Mouse (Mus musculus) CH12.LX (cell line): ENCODE data around the gene Noxo1. TPM values are rescaled to one million over a fixed set of nuclear protein-coding genes. Genes with fewer than 3 reads are reported as not detected.
"Not testable (repeated sequence)": the region's sequence is repeated elsewhere in the genome, so short reads cannot be mapped to it uniquely, and the experiment has no call there.

Source experiments
- DNase-seq: peaks from one replicate; pipeline ENCODE4 v3.0.0-alpha.2; 2013; ENCODE audit errors: extremely low read depth
- H3K27ac ChIP-seq: 2 replicates; pipeline ENCODE4 v1.5.1; 2012; ENCODE audit warnings: low read depth, mild to moderate bottlenecking, control low read depth, moderate library complexity; ENCODE audit not compliant: insufficient read depth
- H3K27me3 ChIP-seq: replicated peaks from 2 replicates; pipeline ENCODE3; 2012; ENCODE audit warnings: inconsistent platforms
- H3K36me3 ChIP-seq, 2 experiments: replicated peaks in 1 of 2; 2 replicates each; pipeline versions ENCODE3 to v1.6.1; 2012; ENCODE audit warnings: inconsistent platforms in 1 of 2, low read length in 1 of 2, mild to moderate bottlenecking in 1 of 2, mixed read lengths in 1 of 2, moderate library complexity in 1 of 2; ENCODE audit not compliant: control insufficient read depth in 1 of 2, insufficient read depth in 1 of 2
- H3K4me1 ChIP-seq, 2 experiments: 2 replicates each; pipeline ENCODE4 v1.6.1; 2012; ENCODE audit warnings: inconsistent platforms in 1 of 2, moderate library complexity in 1 of 2; ENCODE audit not compliant: insufficient read depth in 2 of 2, control insufficient read depth in 1 of 2
- H3K4me2 ChIP-seq: 2 replicates; pipeline ENCODE4 v1.6.1; 2012; ENCODE audit warnings: low read depth, mild to moderate bottlenecking, control low read depth; ENCODE audit not compliant: poor library complexity, insufficient read depth, severe bottlenecking
- H3K4me3 ChIP-seq, 3 experiments: fragments of 150-350 bp in 1 of 3; sonication (generic) in 1 of 3; replicated peaks in 1 of 3; 2 replicates each; pipeline versions ENCODE3 to v1.5.1; 2011 to 2012; ENCODE audit warnings: low read depth in 2 of 3, low read length in 2 of 3, mild to moderate bottlenecking in 2 of 3, moderate library complexity in 2 of 3, control low read depth in 1 of 3, improper control_type of control experiment in 1 of 3, inconsistent platforms in 1 of 3, mixed read lengths in 1 of 3; ENCODE audit not compliant: poor library complexity in 1 of 3
- H3K79me2 ChIP-seq: replicated peaks from 2 replicates; pipeline ENCODE4 v1.6.1; 2012; ENCODE audit warnings: mild to moderate bottlenecking, moderate library complexity; ENCODE audit not compliant: control insufficient read depth, poor library complexity, insufficient read depth, severe bottlenecking; ENCODE audit errors: extremely low read depth
- H3K9ac ChIP-seq: 2 replicates; pipeline ENCODE4 v1.6.1; 2012; ENCODE audit warnings: low read depth, mild to moderate bottlenecking, control low read depth, moderate library complexity; ENCODE audit not compliant: insufficient read depth
- H3K9me3 ChIP-seq: replicated peaks from 2 replicates; pipeline ENCODE3; 2012; ENCODE audit warnings: low read length, inconsistent platforms, mixed read lengths
- BHLHE40 ChIP-seq: IDR thresholded peaks from 2 replicates; pipeline ENCODE4 v1.6.1; 2011; ENCODE audit warnings: mild to moderate bottlenecking, low read depth, low read length, improper control_type of control experiment
- CHD1 ChIP-seq: IDR thresholded peaks from 2 replicates; pipeline ENCODE4 v1.6.1; 2012; ENCODE audit warnings: low read depth, low read length, improper control_type of control experiment, inconsistent platforms
- CHD2 ChIP-seq: IDR thresholded peaks from 2 replicates; pipeline ENCODE4 v1.6.1; 2011; ENCODE audit warnings: low read length, improper control_type of control experiment
- CTCF ChIP-seq, 2 experiments: IDR thresholded peaks in 1 of 2; conservative IDR thresholded peaks in 1 of 2; 2 replicates each; pipeline ENCODE4 v1.5.1; 2011 to 2012; ENCODE audit warnings: low read depth in 2 of 2, low read length in 2 of 2, improper control_type of control experiment in 1 of 2, inconsistent platforms in 1 of 2, mild to moderate bottlenecking in 1 of 2, moderate library complexity in 1 of 2
- E2F4 ChIP-seq: IDR thresholded peaks from 2 replicates; pipeline ENCODE4 v1.6.1; 2011; ENCODE audit warnings: low read depth, low read length, improper control_type of control experiment; ENCODE audit not compliant: insufficient replicate concordance
- ELF1 ChIP-seq: IDR thresholded peaks from 2 replicates; pipeline ENCODE4 v1.6.1; 2014; ENCODE audit warnings: low read depth, mild to moderate bottlenecking, inconsistent platforms, low read length, improper control_type of control experiment
- EP300 ChIP-seq: IDR thresholded peaks from 2 replicates; pipeline ENCODE4 v1.6.1; 2011; ENCODE audit warnings: low read length, improper control_type of control experiment
- GABPA ChIP-seq: IDR thresholded peaks from 2 replicates; pipeline ENCODE4 v1.6.1; 2012; ENCODE audit warnings: low read depth, low read length, improper control_type of control experiment, inconsistent platforms; ENCODE audit not compliant: insufficient replicate concordance
- HCFC1 ChIP-seq: IDR thresholded peaks from 2 replicates; pipeline ENCODE4 v1.6.1; 2012; ENCODE audit warnings: low read depth, mild to moderate bottlenecking, inconsistent platforms, low read length, improper control_type of control experiment
- KAT2A ChIP-seq: IDR thresholded peaks from 2 replicates; pipeline ENCODE4 v1.6.1; 2012; ENCODE audit warnings: low read length, improper control_type of control experiment, inconsistent platforms; ENCODE audit not compliant: insufficient replicate concordance
- MAX ChIP-seq: IDR thresholded peaks from 2 replicates; pipeline ENCODE4 v1.6.1; 2011; ENCODE audit warnings: low read length, improper control_type of control experiment
- MAZ ChIP-seq: IDR thresholded peaks from 2 replicates; pipeline ENCODE4 v1.6.1; 2012; ENCODE audit warnings: low read depth, mild to moderate bottlenecking, inconsistent platforms, low read length, improper control_type of control experiment, moderate library complexity
- MEF2A ChIP-seq: IDR thresholded peaks from 2 replicates; pipeline ENCODE4 v1.6.1; 2014; ENCODE audit warnings: low read depth, mild to moderate bottlenecking, inconsistent platforms, low read length, improper control_type of control experiment, borderline replicate concordance
- MXI1 ChIP-seq: IDR thresholded peaks from 2 replicates; pipeline ENCODE4 v1.6.1; 2011; ENCODE audit warnings: mild to moderate bottlenecking, low read depth, low read length, improper control_type of control experiment
- MYC ChIP-seq: IDR thresholded peaks from 2 replicates; pipeline ENCODE4 v1.6.1; 2011; ENCODE audit warnings: low read depth, mild to moderate bottlenecking, improper control_type of control experiment, low read length
- NELFE ChIP-seq: IDR thresholded peaks from 2 replicates; pipeline ENCODE4 v1.6.1; 2011; ENCODE audit warnings: low read depth, low read length, improper control_type of control experiment
- NRF1 ChIP-seq: IDR thresholded peaks from 2 replicates; pipeline ENCODE4 v1.6.1; 2014; ENCODE audit warnings: low read depth, mild to moderate bottlenecking, inconsistent platforms, low read length, improper control_type of control experiment, moderate library complexity
- PAX5 ChIP-seq: IDR thresholded peaks from 2 replicates; pipeline ENCODE4 v1.6.1; 2012; ENCODE audit warnings: low read length, inconsistent platforms, mixed read lengths
- POLR2A ChIP-seq: IDR thresholded peaks from 2 replicates; pipeline ENCODE4 v1.6.1; 2011; ENCODE audit warnings: low read depth, mild to moderate bottlenecking, improper control_type of control experiment, low read length
- POLR2AphosphoS2 ChIP-seq: IDR thresholded peaks from 2 replicates; pipeline ENCODE4 v1.6.1; 2011; ENCODE audit warnings: low read depth, low read length, improper control_type of control experiment
- RAD21 ChIP-seq: IDR thresholded peaks from 2 replicates; pipeline ENCODE4 v1.6.1; 2011; ENCODE audit warnings: low read depth, mild to moderate bottlenecking, low read length, improper control_type of control experiment, moderate library complexity
- RCOR1 ChIP-seq: conservative IDR thresholded peaks from 2 replicates; pipeline ENCODE4 v1.6.1; 2012; ENCODE audit warnings: low read depth, mild to moderate bottlenecking, inconsistent platforms, low read length, improper control_type of control experiment
- SIN3A ChIP-seq: IDR thresholded peaks from 2 replicates; pipeline ENCODE4 v1.6.1; 2012; ENCODE audit warnings: low read length, improper control_type of control experiment, inconsistent platforms
- TBP ChIP-seq: conservative IDR thresholded peaks from 2 replicates; pipeline ENCODE4 v1.6.1; 2011; ENCODE audit warnings: low read depth, low read length, improper control_type of control experiment
- TCF12 ChIP-seq: IDR thresholded peaks from 2 replicates; pipeline ENCODE4 v1.6.1; 2014; ENCODE audit warnings: low read depth, mild to moderate bottlenecking, inconsistent platforms, low read length, improper control_type of control experiment
- UBTF ChIP-seq: IDR thresholded peaks from 2 replicates; pipeline ENCODE4 v1.6.1; 2012; ENCODE audit warnings: low read depth, mild to moderate bottlenecking, inconsistent platforms, low read length, improper control_type of control experiment, moderate library complexity
- USF1 ChIP-seq: IDR thresholded peaks from 2 replicates; pipeline ENCODE4 v1.6.1; 2014; ENCODE audit warnings: low read depth, mild to moderate bottlenecking, inconsistent platforms, low read length, improper control_type of control experiment
- USF2 ChIP-seq: conservative IDR thresholded peaks from 2 replicates; pipeline ENCODE4 v1.6.1; 2011; ENCODE audit warnings: low read depth, low read length, improper control_type of control experiment
- ZMIZ1 ChIP-seq: IDR thresholded peaks from 2 replicates; pipeline ENCODE4 v1.6.1; 2012; ENCODE audit warnings: low read depth, mild to moderate bottlenecking, inconsistent platforms, low read length, improper control_type of control experiment
- ZNF384 ChIP-seq: IDR thresholded peaks from 2 replicates; pipeline ENCODE4 v1.6.1; 2012; ENCODE audit warnings: low read depth, low read length, improper control_type of control experiment, inconsistent platforms
- dilution Hi-C: fragments of 300-500 bp; cut with MboI; formaldehyde crosslinking; loops from 2 replicates; pipeline ENCODE4 v1.14.3; 2020; ENCODE audit warnings: low sequenced_read_pairs; ENCODE audit not compliant: extremely low pct_unique_long_range_greater_than_20kb, extremely low pct_ligation_motif_present
- in situ Hi-C: fragments of 300-500 bp; cut with MboI; formaldehyde crosslinking; loops from 3 replicates; pipeline ENCODE4 v1.14.3; 2019; ENCODE audit warnings: low sequenced_read_pairs, low pct_ligation_motif_present, low pct_unique_long_range_greater_than_20kb, mixed read lengths
- polyA plus RNA-seq: library from polyadenylated mRNA; unstranded; fragments of >175 nt; gene quantifications from 2 replicates; pipeline ENCODE4 v1.2.1, GENCODE M21; 2012; ENCODE audit warnings: low read depth; ENCODE audit not compliant: insufficient read length
- total RNA-seq, 2 experiments: library from RNA; depleted of rRNA; stranded (reverse); fragments of 300-350 nt in 1 of 2; fragments of >200 nt in 1 of 2; gene quantifications; 2 replicates each; pipeline ENCODE4 v1.2.3; 2012 to 2014

Noxo1 gene
- total and polyA plus RNA-seq, 3 experiments: 0.47 to 2.5 (median 0.89) TPM

DNA sequence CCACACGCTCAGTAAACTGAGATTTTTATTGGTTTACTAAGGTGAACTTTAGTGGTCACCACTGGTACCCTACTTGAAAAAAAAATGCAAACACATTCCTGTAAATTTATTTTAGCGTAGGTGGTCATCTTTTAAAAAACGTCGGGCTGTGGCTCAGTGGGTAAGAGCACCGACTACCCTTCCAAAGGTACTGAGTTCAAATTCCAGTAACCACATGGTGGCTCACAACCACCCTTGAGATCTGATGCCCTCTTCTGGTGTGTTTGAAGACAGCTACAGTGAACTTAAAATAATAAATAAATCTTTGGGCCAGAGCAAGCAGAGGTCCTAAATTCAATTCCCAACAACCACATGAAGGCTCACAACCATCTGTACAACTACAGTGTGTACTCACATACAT is 22.9 kb downstream of the Noxo1 start:
- H3K27me3 ChIP-seq, H3K9me3 ChIP-seq, dilution Hi-C loops, in situ Hi-C loops, H3K27ac ChIP-seq, DNase-seq: not testable (repeated sequence)
- H3K36me3 ChIP-seq: peaks cover 35 to 58% of the 10 kb centered on the region in 2 experiments
- peak overlapping the region; percentile 98 for H3K9ac ChIP-seq
- H3K4me3 ChIP-seq: peak overlapping the region; percentile 70 to 92 (median 78)
- peak overlapping the region; percentile 92 for H3K4me2 ChIP-seq
- peaks cover 5 to 26% of the 10 kb centered on the region in 2 experiments; a peak in 3 of 4 replicates for H3K4me1 ChIP-seq
- H3K79me2 ChIP-seq: peaks cover 45% of the 10 kb centered on the region
- peak in 1 of 2 experiments; percentile 26; a peak in 1 of 4 replicates for TF ChIP-seq CTCF (conservative IDR thresholded peaks at IDR 0.05 in 1 of 2, IDR thresholded peaks at IDR 0.05 in 1 of 2; ENCODE audit: low read depth in 2 of 2, low read length in 2 of 2)
- TF ChIP-seq SIN3A: peak; percentile 16; the same call in 1 of the 2 replicates
- TF ChIP-seq MYC: peak; percentile 75; the same call in 1 of the 2 replicates

DNA sequence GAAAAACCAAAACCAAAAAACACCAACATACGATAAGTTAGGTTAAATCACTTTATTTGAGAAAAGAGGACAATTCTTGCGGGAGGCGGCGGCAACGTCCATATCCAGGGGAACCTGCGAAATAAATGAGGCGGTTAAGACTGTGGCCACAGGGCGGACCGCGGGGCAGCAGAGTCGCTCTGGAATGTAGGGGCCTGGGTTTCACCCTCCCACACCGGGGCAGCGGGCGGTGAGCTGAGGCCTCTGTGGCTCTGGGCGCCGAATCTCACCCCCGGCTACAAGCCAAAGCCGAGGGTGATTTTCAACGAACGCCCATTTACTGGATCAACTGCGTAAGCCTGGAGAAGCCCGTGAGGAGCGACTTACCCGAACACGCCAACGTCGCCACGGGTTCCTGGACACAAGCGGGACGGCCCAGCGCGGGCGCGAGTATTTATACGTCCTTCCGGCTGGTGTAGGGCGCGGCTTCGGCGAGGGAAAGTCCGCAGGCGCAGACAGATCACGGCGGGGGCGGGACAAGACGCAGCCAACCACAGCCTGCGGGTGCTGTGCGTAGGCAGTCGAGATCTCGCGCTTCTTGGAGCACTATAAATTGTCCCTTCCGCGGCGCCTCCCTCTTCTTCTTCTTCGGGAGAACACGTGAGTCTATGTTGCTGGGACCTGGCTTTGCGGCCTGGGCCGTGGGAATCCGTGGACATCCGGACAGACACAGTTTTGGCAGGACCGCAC is 23.6 kb downstream of the Noxo1 start:
- Histone ChIP-seq H3K36me3 (peaks cover 35 to 58% of the 10 kb centered on the region in 2 experiments), H3K4me2 (0 out of 2 replicates have a peak overlapping the region, but pooled peaks have one; percentile 92), H3K9ac (peak overlapping the region; percentile 98), H3K4me1 (peaks cover 5 to 29% of the 10 kb centered on the region in 2 experiments; a peak in 3 of 4 replicates), H3K27ac (peak overlapping the region; percentile 64), H3K9me3 (no peaks in the 10 kb centered on the region), H3K4me3 (peak overlapping the region; percentile 70 to 92 (median 78)), H3K79me2 (peaks cover 47% of the 10 kb centered on the region), H3K27me3 (no peaks in the 10 kb centered on the region)
- peak; percentile 98 for DNase-seq
- dilution Hi-C loops (no loop called here), in situ Hi-C loops (no loop called here)
- TF ChIP-seq ELF1 (peak; percentile 96), GABPA (no peak), NRF1 (peak; percentile 83), POLR2AphosphoS2 (peak; percentile 96), E2F4 (peak; percentile 83; the same call in 1 of the 2 replicates), BHLHE40 (peak; percentile 74), ZNF384 (no peak), ZMIZ1 (peak; percentile 99), MXI1 (peak; percentile 97), USF1 (peak; percentile 45), MAZ (no peak), POLR2A (peak; percentile 99), KAT2A (peak; percentile 89), RAD21 (no peak), MAX (peak; percentile 94), NELFE (peak; percentile 100), MYC (peak; percentile 99), CHD2 (peak; percentile 99), CTCF (conservative IDR thresholded peaks at IDR 0.05 in 1 of 2, IDR thresholded peaks at IDR 0.05 in 1 of 2; ENCODE audit: low read depth in 2 of 2, low read length in 2 of 2) (no peak), MEF2A (peak; percentile 51; the same call in 1 of the 2 replicates), SIN3A (peak; percentile 70; the same call in 1 of the 2 replicates), TBP (peak; percentile 98), UBTF (peak; percentile 25; the same call in 1 of the 2 replicates), RCOR1 (no peak), EP300 (no peak), USF2 (0 out of 2 replicates have a peak, but pooled peaks have one; percentile 6), CHD1 (0 out of 2 replicates have a peak, but pooled peaks have one; percentile 40), PAX5 (no peak), HCFC1 (peak; percentile 90), TCF12 (peak; percentile 97)
